Comparison of ENCODE assay signal across 9 mouse cellular contexts in genomic region chr2:60200667-60201066, GRCm38 (mm10). TPM values are rescaled to one million over a fixed set of nuclear protein-coding genes. Genes with fewer than 3 reads are reported as not detected.
DNase-seq lines count a peak whose midpoint lies in the region; ATAC-seq and TF ChIP-seq lines count a peak whose summit lies in the region.
"Had no signal": no experiment of that assay in that cellular context is flagged by ENCODE, and none has a peak within 500 bp of the region (broad histone marks: within the 10 kb centered on the region; RNA-seq: fewer than 3 reads in every experiment).

No protein-coding gene starts in this region.

- ATAC-seq in midbrain, embryonic 13.5 days: no peak
- ATAC-seq in liver, embryonic 13.5 days (ENCODE audit: low read depth): no peak

- 70% methylated on average over 8 of the region's 8 CpGs for WGBS in cerebellum, adult 2 months
- 53% methylated on average over 8 of the region's 8 CpGs for WGBS in midbrain, embryonic 10.5 days
- 46% methylated on average over 8 of the region's 8 CpGs for WGBS in midbrain, embryonic 13.5 days
- 59% methylated on average over 8 of the region's 8 CpGs for WGBS in liver, embryonic 13.5 days (ENCODE audit: insufficient replicate concordance)
- 79% methylated on average over 8 of the region's 8 CpGs for WGBS in spleen, adult 2 months

- H3K9ac ChIP-seq in midbrain, embryonic 13.5 days (replicated peaks): no peak overlapping the region
- no peak overlapping the region for H3K9ac ChIP-seq in liver, embryonic 13.5 days
- H3K9ac ChIP-seq: heart, embryonic 15.5 days had no signal

- H3K27ac ChIP-seq in cerebellum, adult 2 months (ENCODE audit: insufficient read depth, low read length): no peak overlapping the region
- no peak overlapping the region for H3K27ac ChIP-seq in midbrain, embryonic 10.5 days (replicated peaks)
- no peak overlapping the region for H3K27ac ChIP-seq in midbrain, embryonic 13.5 days
- no peak overlapping the region for H3K27ac ChIP-seq in liver, embryonic 13.5 days
- no peak overlapping the region for H3K27ac ChIP-seq in spleen, adult 2 months (ENCODE audit: insufficient read depth, low read length)
- H3K27ac ChIP-seq: heart, embryonic 15.5 days had no signal

- H3K4me3 ChIP-seq in cerebellum, adult 2 months (replicated peaks; ENCODE audit: insufficient read depth, low read depth, low read length): no peak overlapping the region
- H3K4me3 ChIP-seq in midbrain, embryonic 10.5 days: no peak overlapping the region
- H3K4me3 ChIP-seq in midbrain, embryonic 13.5 days (replicated peaks): no peak overlapping the region
- no peak overlapping the region for H3K4me3 ChIP-seq in liver, embryonic 13.5 days (replicated peaks)
- H3K4me3 ChIP-seq in spleen, adult 2 months (ENCODE audit: extremely low read depth, insufficient read depth, insufficient read length): no peak overlapping the region
- H3K4me3 ChIP-seq: heart, embryonic 15.5 days had no signal

- no peak for DNase-seq in cerebellum, adult 2 months
- DNase-seq in cerebellum, adult 9-11 months: no peak
- DNase-seq in midbrain, embryonic 10.5 days (ENCODE audit: low spot score): peak; percentile 58
- peak; percentile 82 for DNase-seq in adrenal gland, postnatal 14 days
- DNase-seq in frontal cortex, postnatal 25 days (ENCODE audit: low spot score in 2 of 2): peak; percentile 17 to 27
- DNase-seq in liver, embryonic 13.5 days: peak; percentile 37
- peak in 1 of 2 experiments; percentile 57 for DNase-seq in spleen, adult 2 months (ENCODE audit: low read depth in 1 of 2, low spot score in 2 of 2)

- H3K9me3 ChIP-seq in midbrain, embryonic 10.5 days (replicated peaks): no peaks in the 10 kb centered on the region
- no peaks in the 10 kb centered on the region for H3K9me3 ChIP-seq in midbrain, embryonic 13.5 days
- H3K9me3 ChIP-seq in liver, embryonic 13.5 days (replicated peaks): no peaks in the 10 kb centered on the region
- H3K9me3 ChIP-seq: heart, embryonic 15.5 days had no signal

- no peaks in the 10 kb centered on the region for H3K27me3 ChIP-seq in cerebellum, adult 2 months (ENCODE audit: control insufficient read depth, insufficient read depth, low read length)
- H3K27me3 ChIP-seq in midbrain, embryonic 10.5 days (ENCODE audit: low read depth, poor library complexity, severe bottlenecking): no peaks in the 10 kb centered on the region
- no peaks in the 10 kb centered on the region for H3K27me3 ChIP-seq in midbrain, embryonic 13.5 days
- no peaks in the 10 kb centered on the region for H3K27me3 ChIP-seq in liver, embryonic 13.5 days
- no peaks in the 10 kb centered on the region for H3K27me3 ChIP-seq in spleen, adult 2 months (ENCODE audit: control insufficient read depth, insufficient read depth, low read length)
- H3K27me3 ChIP-seq: heart, embryonic 15.5 days had no signal

- peak; percentile 46; the same call in 1 of the 2 replicates for TF ChIP-seq CTCF in cerebellum, adult 2 months (IDR thresholded peaks at IDR 0.05; ENCODE audit: borderline replicate concordance, insufficient read depth, low read depth, low read length)
- peak; percentile 53; the same call in 1 of the 2 replicates for TF ChIP-seq CTCF in spleen, adult 2 months (IDR thresholded peaks at IDR 0.05; ENCODE audit: extremely low read depth, insufficient read depth, insufficient read length, insufficient replicate concordance)

- peaks cover 13% of the 10 kb centered on the region for H3K36me3 ChIP-seq in midbrain, embryonic 10.5 days
- H3K36me3 ChIP-seq in midbrain, embryonic 13.5 days: peaks cover 9% of the 10 kb centered on the region; the same call in 1 of the 2 replicates
- peaks cover 12% of the 10 kb centered on the region for H3K36me3 ChIP-seq in liver, embryonic 13.5 days
- H3K36me3 ChIP-seq in spleen, adult 2 months (ENCODE audit: control insufficient read depth, insufficient read depth, low read length): no peaks in the 10 kb centered on the region; the same call in 1 of the 2 replicates

- H3K4me1 ChIP-seq in cerebellum, adult 2 months (ENCODE audit: control insufficient read depth, insufficient read depth, low read length): peaks cover 3% of the 10 kb centered on the region; the same call in 1 of the 2 replicates
- no peaks in the 10 kb centered on the region for H3K4me1 ChIP-seq in midbrain, embryonic 10.5 days
- no peaks in the 10 kb centered on the region; the same call in 1 of the 2 replicates for H3K4me1 ChIP-seq in midbrain, embryonic 13.5 days (replicated peaks)
- peaks cover 30% of the 10 kb centered on the region for H3K4me1 ChIP-seq in liver, embryonic 13.5 days (replicated peaks)
- H3K4me1 ChIP-seq in spleen, adult 2 months (ENCODE audit: control insufficient read depth, insufficient read depth, insufficient read length): peaks cover 7% of the 10 kb centered on the region
- H3K4me1 ChIP-seq: heart, embryonic 15.5 days had no signal

- TF ChIP-seq POLR2A in cerebellum, adult 2 months (IDR thresholded peaks at IDR 0.05; ENCODE audit: borderline replicate concordance, insufficient read depth, low read length): no peak
- TF ChIP-seq POLR2A in spleen, adult 2 months (IDR thresholded peaks at IDR 0.05; ENCODE audit: low read depth, low read length): no peak

- no peak overlapping the region for H3K4me2 ChIP-seq in midbrain, embryonic 13.5 days (replicated peaks)
- H3K4me2 ChIP-seq in liver, embryonic 13.5 days: no peak overlapping the region
- H3K4me2 ChIP-seq: heart, embryonic 15.5 days had no signal

RNA-seq across cellular contexts. Expression of gene Baz2b, which starts 9.0 kb away (rescaled TPM):
- polyA plus RNA-seq in cerebellum, adult 2 months (2012; rRNA removed): 46.2 and 55.1 TPM in 2 replicates
- 59.7 and 75.4 TPM in 2 replicates for polyA plus RNA-seq in midbrain, embryonic 10.5 days (2016; fragmentation: Nextera tagmentation; extraction: Ambion mirVana)
- 98.1 and 103 TPM in 2 replicates for polyA plus RNA-seq in midbrain, embryonic 13.5 days (2015; fragmentation: Nextera tagmentation; extraction: Ambion mirVana)
- total RNA-seq in adrenal gland, postnatal 14 days (2021): 79.7 and 86.9 TPM in 2 replicates
- 14.4 and 16.5 TPM in 2 replicates for polyA plus RNA-seq in liver, embryonic 13.5 days (2015; fragmentation: Nextera tagmentation; extraction: Ambion mirVana)
- 12.6 and 13.7 TPM in 2 replicates for polyA plus RNA-seq in spleen, adult 2 months (2012; rRNA removed)

RNA-seq across cellular contexts. Expression of gene March7, which starts 9.0 kb away (rescaled TPM):
- polyA plus RNA-seq in cerebellum, adult 2 months (2012; rRNA removed): 39.5 and 45.2 TPM in 2 replicates
- 67.4 and 77.0 TPM in 2 replicates for polyA plus RNA-seq in midbrain, embryonic 10.5 days (2016; fragmentation: Nextera tagmentation; extraction: Ambion mirVana)
- polyA plus RNA-seq in midbrain, embryonic 13.5 days (2015; fragmentation: Nextera tagmentation; extraction: Ambion mirVana): 95.4 and 105 TPM in 2 replicates
- 42.6 and 47.3 TPM in 2 replicates for total RNA-seq in adrenal gland, postnatal 14 days (2021)
- polyA plus RNA-seq in liver, embryonic 13.5 days (2015; fragmentation: Nextera tagmentation; extraction: Ambion mirVana): 23.4 and 24.9 TPM in 2 replicates
- 6.0 and 6.4 TPM in 2 replicates for polyA plus RNA-seq in spleen, adult 2 months (2012; rRNA removed)

Comparison
In these comparisons a context has a peak if more than half of its experiments do, and no peak if none do; other contexts are left out.
1. DNase-seq: peak in midbrain, embryonic 10.5 days (single experiment), adrenal gland, postnatal 14 days (single experiment), frontal cortex, postnatal 25 days (2 of 2) and liver, embryonic 13.5 days (single experiment); none in cerebellum, adult 2 months (0 of 2) and cerebellum, adult 9-11 months (single experiment).